Mouse (Mus musculus) G1E (cell line): ENCODE results near the gene Paxip1. TPM values are rescaled to one million over a fixed set of nuclear protein-coding genes. Genes with fewer than 3 reads are reported as not detected.

Source experiments
- ATAC-seq: 2 replicates; pipeline ENCODE4 v1.8.0; 2016; ENCODE audit warnings: mild to moderate bottlenecking; ENCODE audit not compliant: insufficient number of reproducible peaks, poor library complexity, low FRiP score, severe bottlenecking; ENCODE audit errors: extremely low read depth
- DNase-seq: peaks from one replicate; pipeline ENCODE4 v3.0.0; 2012; ENCODE audit warnings: low spot score
- H3K27me3 ChIP-seq: 2 replicates; pipeline ENCODE4 v1.6.1; 2012; ENCODE audit warnings: mild to moderate bottlenecking, low read length, inconsistent platforms; ENCODE audit not compliant: insufficient read depth
- H3K36me3 ChIP-seq: replicated peaks from 2 replicates; pipeline ENCODE3; 2012; ENCODE audit warnings: mild to moderate bottlenecking, inconsistent platforms
- H3K4me1 ChIP-seq: 2 replicates; pipeline ENCODE4 v1.6.1; 2012; ENCODE audit warnings: low read depth, low read length, inconsistent platforms, mixed read lengths; ENCODE audit not compliant: insufficient read depth
- H3K4me3 ChIP-seq: 2 replicates; pipeline ENCODE4 v1.5.1; 2012; ENCODE audit warnings: low read depth, mild to moderate bottlenecking, inconsistent platforms, low read length, moderate library complexity, mixed read lengths
- H3K9me3 ChIP-seq: replicated peaks from 2 replicates; pipeline ENCODE4 v1.6.1; 2012; ENCODE audit warnings: inconsistent platforms
- CTCF ChIP-seq: IDR thresholded peaks from 2 replicates; pipeline ENCODE4 v1.5.1; 2012; ENCODE audit warnings: low read depth, low read length, inconsistent platforms, mixed read lengths
- GATA1 ChIP-seq: IDR thresholded peaks from 2 replicates; pipeline ENCODE4 v1.6.1; 2012; ENCODE audit warnings: borderline replicate concordance, low read length, inconsistent platforms, mixed read lengths
- GATA2 ChIP-seq: IDR thresholded peaks from 2 replicates; pipeline ENCODE4 v1.6.1; 2012; ENCODE audit warnings: low read depth, low read length, inconsistent platforms, borderline replicate concordance
- POLR2AphosphoS5 ChIP-seq: IDR thresholded peaks from 2 replicates; pipeline ENCODE4 v1.6.1; 2012; ENCODE audit warnings: low read depth, low read length, inconsistent platforms; ENCODE audit not compliant: insufficient replicate concordance
- TAL1 ChIP-seq: conservative IDR thresholded peaks from 2 replicates; pipeline ENCODE4 v1.6.1; 2012; ENCODE audit warnings: low read depth, low read length, inconsistent platforms, mixed read lengths
- polyA plus RNA-seq: library from polyadenylated mRNA; stranded (reverse); fragments of >175 nt; gene quantifications from 2 replicates; pipeline ENCODE4 v1.2.3, GENCODE M21; 2012
- total RNA-seq, 2 experiments: library from RNA; stranded (forward) in 1 of 2; stranded (reverse) in 1 of 2; fragments of 200-1000 nt in 1 of 2; fragments of >200 nt in 1 of 2; fragmentation: Nextera tagmentation in 1 of 2; gene quantifications; 2 replicates each; pipeline ENCODE4 v1.2.3; 2014 to 2017

The Paxip1 gene
- 42.9 and 49.7 TPM in 2 replicates for total RNA-seq (2014; fragmentation: Nextera tagmentation)
- 30.5 and 30.8 TPM in 2 replicates for total RNA-seq (2017)
- polyA plus RNA-seq, result 26.4 and 28.5 TPM in 2 replicates

DNA sequence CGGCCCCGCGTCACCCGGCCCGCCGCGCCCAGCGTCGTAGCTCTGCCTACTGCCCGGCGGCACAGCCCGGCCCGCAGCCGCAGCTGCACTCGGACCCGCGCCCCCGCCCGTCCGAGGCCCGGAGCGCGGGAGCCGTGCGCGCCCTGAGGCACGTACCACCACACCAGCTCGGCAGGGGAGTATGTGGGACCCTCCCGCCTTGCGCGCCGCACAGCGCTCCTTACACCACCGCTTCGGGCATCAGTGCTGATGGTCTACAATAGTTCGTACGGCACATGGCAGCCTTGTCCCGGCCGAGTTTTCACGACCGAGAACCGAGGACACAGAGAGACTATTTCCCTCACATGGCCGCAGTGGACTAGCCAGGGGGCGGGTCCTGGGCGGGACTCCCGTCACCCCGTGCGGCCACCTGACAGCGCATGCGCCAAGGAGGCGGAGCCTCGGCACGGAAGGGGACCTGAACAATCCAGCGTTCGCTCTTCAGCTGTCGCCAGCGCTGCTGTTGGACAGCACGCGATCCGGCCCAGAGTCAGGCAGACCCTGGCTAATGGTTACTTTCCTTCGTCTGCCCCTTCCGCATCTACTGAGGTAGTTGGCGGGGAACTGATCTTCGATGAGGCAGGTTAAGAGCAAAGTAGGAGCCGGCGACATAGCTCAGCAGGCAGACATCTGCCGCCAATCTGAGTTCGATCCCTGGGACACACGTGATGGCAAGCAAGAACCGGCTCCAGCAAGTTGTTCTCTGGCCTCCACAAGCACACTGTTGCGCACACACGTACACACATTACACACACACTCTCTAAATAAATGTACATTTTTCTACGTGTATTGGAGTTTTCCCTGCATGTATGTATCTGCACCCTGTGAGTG is at the start of gene Paxip1:
Paxip1 (minus strand) TSS at position 389 of the 870 bp plus-strand sequence.
- ATAC-seq (peak; percentile 70), DNase-seq (peak; percentile 92)
- Histone ChIP-seq H3K4me3 (peak within 1 kb of the TSS; percentile 86), H3K4me1 (peaks cover 28% of the 10 kb centered on the region), H3K27me3 (peaks cover 8% of the 10 kb centered on the region), H3K9me3 (0 out of 2 replicates have a peak, but pooled peaks cover 2% of the 10 kb centered on the region), H3K36me3 (peaks cover 36% of the 10 kb centered on the region)
- TF ChIP-seq TAL1, result no peak
- TF ChIP-seq CTCF, result no peak
- no peak for TF ChIP-seq GATA1
- no peak for TF ChIP-seq GATA2
- TF ChIP-seq POLR2AphosphoS5, result no peak

GRCm38 (mm10) chr5:27838061-27838460 is 46.6 kb upstream of the Paxip1 start:
- ATAC-seq, result no peak
- Histone ChIP-seq H3K9me3 (no peaks in the 10 kb centered on the region), H3K27me3 (peaks cover 6% of the 10 kb centered on the region; the same call in 1 of the 2 replicates), H3K4me3 (no peak overlapping the region), H3K4me1 (no peaks in the 10 kb centered on the region), H3K36me3 (no peaks in the 10 kb centered on the region)
- no peak for TF ChIP-seq GATA2
- no peak for DNase-seq

GRCm38 (mm10) chr5:27835096-27835495 is 43.6 kb upstream of the Paxip1 start:
- no peaks in the 10 kb centered on the region for H3K4me1 ChIP-seq

GRCm38 (mm10) chr5:27827971-27828370 is 36.5 kb upstream of the Paxip1 start:
- H3K27me3 ChIP-seq, result peaks cover 5% of the 10 kb centered on the region; the same call in 1 of the 2 replicates
- no peaks in the 10 kb centered on the region for H3K36me3 ChIP-seq
- no peak for DNase-seq
- no peaks in the 10 kb centered on the region for H3K4me1 ChIP-seq
- ATAC-seq, result no peak
- no peak overlapping the region for H3K4me3 ChIP-seq
- TF ChIP-seq GATA1 (no peak), GATA2 (no peak), TAL1 (no peak), CTCF (no peak), POLR2AphosphoS5 (no peak)
- H3K9me3 ChIP-seq, result no peaks in the 10 kb centered on the region

More at GRCm38 (mm10) chr5:27835096-27835495, 43.6 kb upstream of the Paxip1 start:
- DNase-seq, result no peak
- Histone ChIP-seq H3K27me3 (no peaks in the 10 kb centered on the region), H3K9me3 (no peaks in the 10 kb centered on the region), H3K36me3 (no peaks in the 10 kb centered on the region), H3K4me3 (no peak overlapping the region)
- TF ChIP-seq GATA2, result no peak
- no peak for TF ChIP-seq GATA1
- TF ChIP-seq CTCF, result no peak
- no peak for TF ChIP-seq POLR2AphosphoS5
- no peak for TF ChIP-seq TAL1
- ATAC-seq, result no peak

DNA sequence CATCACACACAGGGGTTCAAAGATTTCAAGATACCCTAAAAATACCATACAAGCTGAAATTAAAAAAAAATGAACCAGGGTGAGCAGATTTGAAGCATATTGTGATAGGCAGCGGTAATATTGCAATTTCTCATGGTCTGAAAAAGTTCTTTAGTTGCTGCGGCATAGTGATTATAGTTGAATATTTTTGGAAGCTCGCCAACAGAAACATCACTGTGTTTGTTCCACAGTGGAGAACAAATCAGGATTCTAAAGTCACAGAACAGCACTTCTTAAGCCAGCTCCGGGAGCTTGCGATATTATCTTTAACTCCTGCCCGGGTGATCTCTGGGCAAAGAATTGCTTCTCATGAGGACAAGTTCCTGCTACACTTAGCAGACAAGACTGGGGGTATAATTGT is 29.7 kb upstream of the Paxip1 start:
- DNase-seq (no peak), ATAC-seq (no peak)
- H3K4me3 ChIP-seq, result no peak overlapping the region
- TF ChIP-seq GATA1, result no peak
- TF ChIP-seq CTCF, result no peak
- no peak for TF ChIP-seq GATA2
- peaks cover 10% of the 10 kb centered on the region for H3K27me3 ChIP-seq
- no peaks in the 10 kb centered on the region for H3K36me3 ChIP-seq
- H3K4me1 ChIP-seq, result no peaks in the 10 kb centered on the region
- no peaks in the 10 kb centered on the region for H3K9me3 ChIP-seq

GRCm38 (mm10) chr5:27818840-27819672 is 27.6 kb upstream of the Paxip1 start:
- no peaks in the 10 kb centered on the region for H3K36me3 ChIP-seq
- H3K4me3 ChIP-seq, result no peak overlapping the region
- no peaks in the 10 kb centered on the region for H3K9me3 ChIP-seq
- ATAC-seq (no peak), DNase-seq (no peak)
- peaks cover 10% of the 10 kb centered on the region for H3K27me3 ChIP-seq
- H3K4me1 ChIP-seq, result no peaks in the 10 kb centered on the region
- TF ChIP-seq CTCF (no peak), GATA1 (no peak), GATA2 (no peak), POLR2AphosphoS5 (no peak), TAL1 (no peak)
